Mouse (Mus musculus): ENCODE data around the gene Gm45837. TPM values are rescaled to one million over a fixed set of nuclear protein-coding genes. Genes with fewer than 3 reads are reported as not detected.

Gene Gm45837
- total RNA-seq (2021): 1 to 10 TPM in 1 of 2 experiments, not detected in 1; 1.7 TPM
- long read RNA-seq, partial matches to known transcripts: 46 of 58 reads
- long read RNA-seq, other reads (novel, unspliced or antisense): 12 of 58 reads

- no peak for DNase-seq (ENCODE audit: low spot score in 2 of 2)
These were observed at the start of gene Gm45837 for GRCm38 (mm10) chr7:101410267-101410936. TSS of gene Gm45837 (plus strand) at chr7:101410886.

GRCm38 (mm10) chr7:101361021-101361420 is 49.7 kb upstream of the Gm45837 start:
- no peak for DNase-seq (ENCODE audit: low spot score in 2 of 2)

- no peak for DNase-seq (ENCODE audit: low spot score in 2 of 2)
These were observed 48.9 kb upstream of the Gm45837 start for GRCm38 (mm10) chr7:101361767-101362166.

- no peak for DNase-seq (ENCODE audit: low spot score in 2 of 2)
These were observed 47.9 kb upstream of the Gm45837 start for GRCm38 (mm10) chr7:101362791-101363191.

- no peak for DNase-seq (ENCODE audit: low spot score in 2 of 2)
These were observed 46.8 kb upstream of the Gm45837 start for GRCm38 (mm10) chr7:101363914-101364313.

GRCm38 (mm10) chr7:101367901-101368852 is 42.5 kb upstream of the Gm45837 start:
- no peak for DNase-seq (ENCODE audit: low spot score in 2 of 2)

- no peak for DNase-seq (ENCODE audit: low spot score in 2 of 2)
These were observed 41.0 kb upstream of the Gm45837 start for GRCm38 (mm10) chr7:101369666-101370065.

- DNase-seq (ENCODE audit: low spot score in 2 of 2): no peak
These were observed 37.6 kb upstream of the Gm45837 start for GRCm38 (mm10) chr7:101373082-101373481.

GRCm38 (mm10) chr7:101374155-101374554 is 36.5 kb upstream of the Gm45837 start:
- DNase-seq (ENCODE audit: low spot score in 2 of 2): no peak

GRCm38 (mm10) chr7:101376701-101377340 is 33.9 kb upstream of the Gm45837 start:
- DNase-seq (ENCODE audit: low spot score in 2 of 2): no peak

GRCm38 (mm10) chr7:101377741-101378262 is 32.9 kb upstream of the Gm45837 start:
- no peak for DNase-seq (ENCODE audit: low spot score in 2 of 2)

GRCm38 (mm10) chr7:101378285-101378684 is 32.4 kb upstream of the Gm45837 start:
- DNase-seq (ENCODE audit: low spot score in 2 of 2): no peak

GRCm38 (mm10) chr7:101378796-101379465 is 31.8 kb upstream of the Gm45837 start:
- DNase-seq (ENCODE audit: low spot score in 2 of 2): no peak

GRCm38 (mm10) chr7:101379732-101380131 is 31.0 kb upstream of the Gm45837 start:
- no peak for DNase-seq (ENCODE audit: low spot score in 2 of 2)

- DNase-seq (ENCODE audit: low spot score in 2 of 2): no peak
These were observed 29.2 kb upstream of the Gm45837 start for GRCm38 (mm10) chr7:101381512-101381911.

GRCm38 (mm10) chr7:101382378-101382777 is 28.3 kb upstream of the Gm45837 start:
- DNase-seq (ENCODE audit: low spot score in 2 of 2): no peak

GRCm38 (mm10) chr7:101383756-101384155 is 26.9 kb upstream of the Gm45837 start:
- DNase-seq (ENCODE audit: low spot score in 2 of 2): no peak

- no peak for DNase-seq (ENCODE audit: low spot score in 2 of 2)
These were observed 25.8 kb upstream of the Gm45837 start for GRCm38 (mm10) chr7:101384931-101385330.

GRCm38 (mm10) chr7:101385331-101385733 is 25.4 kb upstream of the Gm45837 start:
- DNase-seq (ENCODE audit: low spot score in 2 of 2): no peak

GRCm38 (mm10) chr7:101385866-101386452 is 24.7 kb upstream of the Gm45837 start:
- DNase-seq (ENCODE audit: low spot score in 2 of 2): no peak
